Mouse (Mus musculus) liver, embryonic 14.5 days (tissue): ENCODE measurements around the gene Tceanc2.

Experiments
- CTCF ChIP-seq: IDR thresholded peaks from 2 replicates; pipeline ENCODE4 v1.5.1; 2016; ENCODE audit warnings: antibody characterized with exemption, low read depth, control low read depth
- EP300 ChIP-seq: IDR thresholded peaks from 2 replicates; pipeline ENCODE4 v1.6.1; 2016; ENCODE audit warnings: antibody characterized with exemption, low read depth

GRCm38 (mm10) chr4:107126389-107126788, 52.5 kb downstream of the Tceanc2 start:
- TF ChIP-seq CTCF (no peak), EP300 (no peak)
